Comparison of ENCODE assay signal across 8 mouse cellular contexts in genomic region chr13:37468304-37469178, GRCm38 (mm10).
A peak's percentile ranks its signal among the peaks of the same experiment; 100 is the strongest.
DNase-seq lines count a peak whose midpoint lies in the region; ATAC-seq and TF ChIP-seq lines count a peak whose summit lies in the region.

No protein-coding gene starts in this region.

- TF ChIP-seq CTCF in intestine, postnatal 0 days (IDR thresholded peaks at IDR 0.05; ENCODE audit: low read depth) = no peak
- no peak for TF ChIP-seq CTCF in midbrain, postnatal 0 days (IDR thresholded peaks at IDR 0.05)

- H3K36me3 ChIP-seq in heart, embryonic 14.5 days (ENCODE audit: control insufficient read depth, insufficient read depth, low read length) = no peaks in the 10 kb centered on the region
- H3K36me3 ChIP-seq in embryonic facial prominence, embryonic 12.5 days = no peaks in the 10 kb centered on the region
- no peaks in the 10 kb centered on the region for H3K36me3 ChIP-seq in intestine, postnatal 0 days (ENCODE audit: control insufficient read depth, insufficient read depth)
- H3K36me3 ChIP-seq in midbrain, postnatal 0 days (ENCODE audit: insufficient read depth, low read length) = no peaks in the 10 kb centered on the region

- peak overlapping the region; percentile 24 for H3K4me2 ChIP-seq in heart, embryonic 14.5 days (ENCODE audit: low read length)
- H3K4me2 ChIP-seq in embryonic facial prominence, embryonic 12.5 days (replicated peaks) = peak overlapping the region; percentile 10; the same call in 1 of the 2 replicates
- peak overlapping the region; percentile 22 for H3K4me2 ChIP-seq in intestine, postnatal 0 days (replicated peaks; ENCODE audit: low read depth)
- H3K4me2 ChIP-seq in midbrain, postnatal 0 days (ENCODE audit: low read depth, low read length, poor library complexity, severe bottlenecking) = no peak overlapping the region

- H3K9ac ChIP-seq in heart, embryonic 14.5 days (ENCODE audit: low read length) = peak overlapping the region; percentile 13; the same call in 1 of the 2 replicates
- no peak overlapping the region for H3K9ac ChIP-seq in embryonic facial prominence, embryonic 12.5 days
- H3K9ac ChIP-seq in intestine, postnatal 0 days (ENCODE audit: low read depth, low read length) = no peak overlapping the region
- H3K9ac ChIP-seq in midbrain, postnatal 0 days (replicated peaks; ENCODE audit: low read length, poor library complexity, severe bottlenecking) = no peak overlapping the region

- peaks cover 16 to 18% of the 10 kb centered on the region in 2 experiments for H3K4me1 ChIP-seq in heart, embryonic 14.5 days (ENCODE audit: control insufficient read depth in 2 of 2, insufficient read depth in 2 of 2, low read length in 2 of 2)
- H3K4me1 ChIP-seq in embryonic facial prominence, embryonic 12.5 days = peaks cover 8% of the 10 kb centered on the region; the same call in 1 of the 2 replicates
- peaks cover 19% of the 10 kb centered on the region; the same call in 1 of the 2 replicates for H3K4me1 ChIP-seq in intestine, postnatal 0 days (replicated peaks; ENCODE audit: control insufficient read depth, insufficient read depth, low read length)
- H3K4me1 ChIP-seq in midbrain, postnatal 0 days (ENCODE audit: insufficient read depth, low read length) = no peaks in the 10 kb centered on the region; the same call in 1 of the 2 replicates

- H3K9me3 ChIP-seq in heart, embryonic 14.5 days (ENCODE audit: control insufficient read depth, low read length) = no peaks in the 10 kb centered on the region
- no peaks in the 10 kb centered on the region for H3K9me3 ChIP-seq in embryonic facial prominence, embryonic 12.5 days
- no peaks in the 10 kb centered on the region for H3K9me3 ChIP-seq in intestine, postnatal 0 days (ENCODE audit: control insufficient read depth)
- H3K9me3 ChIP-seq in midbrain, postnatal 0 days (ENCODE audit: low read length) = no peaks in the 10 kb centered on the region

- 54% methylated on average over 17 of the region's 17 CpGs for WGBS in heart, embryonic 14.5 days
- WGBS in embryonic facial prominence, embryonic 12.5 days = 50% methylated on average over 17 of the region's 17 CpGs
- 48% methylated on average over 17 of the region's 17 CpGs for WGBS in intestine, postnatal 0 days
- WGBS in midbrain, postnatal 0 days = 54% methylated on average over 17 of the region's 17 CpGs

- no peak overlapping the region for H3K4me3 ChIP-seq in heart, embryonic 14.5 days (ENCODE audit: control insufficient read depth in 1 of 2, insufficient read depth in 1 of 2, low read depth in 1 of 2, low read length in 2 of 2)
- H3K4me3 ChIP-seq in embryonic facial prominence, embryonic 12.5 days = no peak overlapping the region
- H3K4me3 ChIP-seq in intestine, postnatal 0 days (ENCODE audit: low read depth, low read length) = no peak overlapping the region
- no peak overlapping the region for H3K4me3 ChIP-seq in midbrain, postnatal 0 days (ENCODE audit: low read depth, low read length)

- intact Hi-C loops in heart, postnatal 25 days (cut with DNase I) = loop anchor here (5.0 kb wide), 2 partner anchors 294 to 359 kb away; no protein-coding TSS in a partner anchor

- no peak for DNase-seq in heart, postnatal 25 days (ENCODE audit: low spot score)
- DNase-seq in midbrain, postnatal 0 days (ENCODE audit: low spot score) = peak; percentile 37
- no peak for DNase-seq in adrenal gland, adult 18-20 months (ENCODE audit: low spot score in 2 of 2)
- no peak for DNase-seq in urinary bladder, adult 2 months (ENCODE audit: low spot score)
- DNase-seq in right cerebral cortex, adult 18-20 months = no peak

- H3K27ac ChIP-seq in heart, embryonic 14.5 days (replicated peaks in 1 of 2; ENCODE audit: control insufficient read depth in 1 of 2, insufficient read depth in 1 of 2, low read depth in 2 of 2, low read length in 2 of 2) = 0 out of 4 replicates have a peak overlapping the region, but pooled peaks of 1 of the 2 experiments have one; percentile 16
- no peak overlapping the region for H3K27ac ChIP-seq in embryonic facial prominence, embryonic 12.5 days
- H3K27ac ChIP-seq in intestine, postnatal 0 days (ENCODE audit: low read depth, low read length) = peak overlapping the region; percentile 51
- no peak overlapping the region for H3K27ac ChIP-seq in midbrain, postnatal 0 days (ENCODE audit: low read depth, low read length)

- no peak for ATAC-seq in heart, embryonic 14.5 days (ENCODE audit: insufficient number of reproducible peaks, insufficient read depth, low FRiP score, low read depth)
- ATAC-seq in embryonic facial prominence, embryonic 12.5 days (ENCODE audit: insufficient number of reproducible peaks, insufficient read depth, low FRiP score, low TSS enrichment) = no peak
- ATAC-seq in intestine, postnatal 0 days = no peak
- ATAC-seq in midbrain, postnatal 0 days (ENCODE audit: low FRiP score) = no peak

- no peaks in the 10 kb centered on the region for H3K27me3 ChIP-seq in heart, embryonic 14.5 days (ENCODE audit: control insufficient read depth, insufficient read depth, low read length)
- H3K27me3 ChIP-seq in embryonic facial prominence, embryonic 12.5 days = no peaks in the 10 kb centered on the region
- no peaks in the 10 kb centered on the region for H3K27me3 ChIP-seq in intestine, postnatal 0 days (replicated peaks; ENCODE audit: control insufficient read depth, insufficient read depth, low read length)
- no peaks in the 10 kb centered on the region; the same call in 1 of the 2 replicates for H3K27me3 ChIP-seq in midbrain, postnatal 0 days (ENCODE audit: insufficient read depth, low read length)
